Mouse (Mus musculus) cerebellum, adult 11 months (tissue): Measurements from ENCODE around the gene Atg4d.
"Not testable (repeated sequence)": the region's sequence is repeated elsewhere in the genome, so short reads cannot be mapped to it uniquely, and the experiment has no call there.

ENCODE experiments used
- DNase-seq: peaks from one replicate; pipeline ENCODE4 v3.0.0; 2022

Gene Atg4d

DNA sequence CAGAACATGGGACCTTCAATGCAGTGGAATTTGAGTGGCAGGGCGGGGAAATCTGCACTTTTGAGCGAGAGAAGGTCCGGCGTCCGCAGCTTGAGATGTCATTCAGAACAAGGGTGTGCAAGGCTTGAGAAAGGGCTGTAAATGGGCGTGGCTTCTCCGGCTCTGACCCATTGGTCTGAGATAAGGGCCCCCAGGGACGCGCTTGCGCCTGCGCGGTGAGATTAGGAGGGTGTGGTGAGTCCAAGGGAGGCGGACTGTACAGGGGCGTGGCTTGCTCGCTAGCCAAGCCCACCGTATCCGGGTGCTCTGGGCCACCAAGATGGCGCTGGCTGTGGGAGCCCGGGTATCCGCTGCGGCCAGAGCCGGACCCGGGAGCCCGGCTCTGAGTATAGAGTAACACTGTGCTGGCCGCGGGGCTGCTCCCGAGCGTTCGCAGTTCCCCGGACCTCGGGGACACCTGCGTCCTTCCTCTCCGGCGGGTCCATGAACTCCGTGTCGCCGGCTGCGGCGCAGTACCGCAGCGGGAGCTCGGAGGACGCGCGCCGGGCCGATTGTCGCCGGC lies at the start of gene Atg4d:
TSS of gene Atg4d (plus strand) at position 294 of the 562 bp plus-strand sequence.
- DNase-seq, result peak; percentile 99

DNA sequence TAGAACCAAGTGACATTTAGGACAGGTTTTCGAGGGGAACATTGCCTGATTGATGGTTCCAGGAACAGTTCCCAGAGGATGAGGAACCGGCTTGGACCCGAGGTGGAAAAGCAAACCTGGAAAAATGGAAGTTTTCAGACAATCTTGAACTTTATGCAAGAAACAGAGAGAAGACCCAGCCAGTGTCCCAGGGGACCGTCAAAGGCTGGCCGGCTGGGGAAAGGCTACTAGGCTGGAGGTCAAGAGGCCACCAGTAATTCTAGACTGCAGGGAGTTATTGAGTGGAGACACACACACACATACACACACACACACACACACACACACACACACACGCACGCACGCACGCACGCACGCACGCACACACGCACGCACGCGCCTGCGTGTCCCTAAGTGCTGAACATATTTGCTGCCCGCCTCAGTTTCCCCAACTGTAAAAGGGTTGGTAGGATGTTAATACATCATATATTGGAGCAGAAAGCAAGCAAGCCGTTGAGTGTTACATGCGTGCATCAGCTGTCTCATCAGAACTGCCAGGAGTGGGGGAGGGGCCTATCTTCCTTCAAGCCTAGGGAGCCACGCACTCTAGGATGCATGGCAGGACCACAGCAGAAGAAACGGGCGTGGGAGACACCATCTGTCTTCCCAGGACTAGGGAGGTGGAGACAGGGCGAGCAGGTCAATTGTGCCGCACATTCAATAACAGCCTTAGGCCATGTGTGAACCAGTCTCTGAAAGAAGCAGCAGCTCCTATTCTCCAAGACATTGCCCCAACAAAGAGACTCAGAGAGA lies 48.8 kb upstream of the Atg4d start:
- no peak for DNase-seq

DNA sequence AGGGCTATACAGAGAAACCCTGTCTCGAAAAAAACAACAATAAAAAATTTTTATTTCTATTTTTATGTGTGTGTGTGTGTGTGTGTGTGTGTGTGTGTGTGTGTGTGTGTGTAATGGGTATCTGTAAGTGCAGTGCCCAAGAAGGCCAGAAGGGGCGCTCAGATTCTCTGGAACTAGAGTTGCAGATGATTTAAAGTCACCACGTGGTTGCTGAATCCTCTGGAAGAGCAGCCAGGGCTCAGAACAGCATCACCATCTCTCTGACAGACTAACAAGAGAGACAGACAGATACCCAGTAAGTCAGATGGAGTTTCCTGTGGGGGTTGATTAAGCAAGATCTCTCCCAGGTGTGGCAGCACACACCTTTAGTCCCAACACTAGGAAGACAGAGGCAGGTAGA lies 45.3 kb upstream of the Atg4d start:
- DNase-seq, result no peak

DNA sequence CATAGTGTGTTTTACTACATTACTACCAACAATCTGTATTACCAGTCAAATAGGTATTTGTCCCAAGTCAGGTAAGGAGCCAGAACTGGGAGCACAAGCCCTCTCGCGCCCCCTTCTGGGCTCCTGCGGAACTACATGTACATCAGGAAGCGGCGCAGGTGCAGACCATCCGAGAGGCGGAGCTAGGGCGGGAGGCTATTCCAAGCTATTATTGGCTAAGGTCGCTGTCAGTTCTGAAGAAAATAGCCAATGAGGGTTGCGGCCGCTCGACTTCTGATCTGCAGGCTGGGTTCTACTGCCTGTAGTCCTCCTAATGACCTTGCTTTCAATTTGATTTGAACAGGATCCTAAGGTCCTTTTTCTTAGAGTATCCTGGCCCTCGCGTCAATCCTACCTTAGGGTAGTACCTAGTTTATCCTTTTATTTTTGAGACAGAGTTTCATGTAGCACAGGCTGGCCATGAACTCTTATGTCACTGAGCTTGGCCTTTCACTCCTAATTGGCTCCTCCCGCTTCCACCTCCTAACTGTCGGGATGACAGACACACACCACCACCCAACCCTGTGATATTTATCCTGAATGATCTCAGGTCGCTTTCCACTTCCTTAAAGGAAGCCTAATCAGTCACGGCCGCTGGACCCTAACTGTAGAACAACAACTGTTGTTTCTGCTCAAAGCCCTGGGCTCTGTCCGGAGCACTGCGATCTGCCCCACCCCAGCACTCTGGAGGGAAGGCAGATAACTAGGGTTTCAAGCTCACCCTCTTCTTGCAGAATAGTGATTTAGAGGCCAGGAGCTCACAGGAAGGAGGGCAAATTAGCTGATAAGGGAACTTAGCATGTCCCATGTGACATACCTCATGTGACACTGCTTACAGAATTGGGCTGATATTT lies 44.4 kb upstream of the Atg4d start:
- peak; percentile 97 for DNase-seq

DNA sequence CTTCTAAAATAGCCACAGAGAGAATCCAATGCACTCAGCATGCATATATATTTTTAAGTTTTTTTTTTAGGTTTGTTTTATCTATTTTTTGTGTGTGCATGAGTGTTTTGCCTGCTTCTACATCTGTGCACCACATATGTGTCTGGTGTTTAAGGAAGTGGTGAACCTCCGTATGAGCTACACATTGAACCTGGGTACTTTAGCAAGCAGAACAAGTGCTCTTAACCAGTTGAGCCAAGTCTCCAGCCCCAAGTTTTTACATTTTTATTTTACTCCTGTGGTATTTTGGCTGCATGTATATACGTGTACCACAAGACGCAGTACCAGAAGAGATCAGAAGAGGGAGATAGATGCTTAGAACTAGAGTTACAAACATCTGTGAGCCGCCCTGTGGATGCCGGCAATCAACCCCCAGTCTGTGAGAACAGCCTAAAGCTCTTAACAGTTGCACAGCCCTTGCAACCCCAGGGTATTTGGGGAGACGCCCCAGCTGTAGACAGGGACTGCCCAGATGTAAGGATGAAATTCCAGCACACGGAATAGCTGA lies 43.6 kb upstream of the Atg4d start:
- DNase-seq, result no peak

DNA sequence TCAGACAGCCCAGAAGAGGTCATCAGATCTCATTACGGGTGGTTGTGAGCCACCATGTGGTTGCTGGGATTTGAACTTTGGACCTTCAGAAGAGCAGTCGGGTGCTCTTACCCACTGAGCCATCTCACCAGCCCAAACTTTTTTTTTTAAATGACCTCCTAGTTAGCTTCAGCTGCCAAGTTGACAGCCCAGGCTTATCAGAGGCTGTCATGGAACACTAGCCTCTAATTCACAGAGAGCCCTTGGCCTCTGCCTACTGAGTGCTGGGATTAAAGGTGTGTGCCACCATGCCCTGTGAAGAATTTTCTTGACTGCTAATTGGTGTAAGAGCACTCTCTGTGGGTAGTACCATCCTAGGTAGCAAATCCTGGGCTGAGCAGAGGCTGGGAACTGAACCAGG lies 41.6 kb upstream of the Atg4d start:
- DNase-seq, result not testable (repeated sequence)

DNA sequence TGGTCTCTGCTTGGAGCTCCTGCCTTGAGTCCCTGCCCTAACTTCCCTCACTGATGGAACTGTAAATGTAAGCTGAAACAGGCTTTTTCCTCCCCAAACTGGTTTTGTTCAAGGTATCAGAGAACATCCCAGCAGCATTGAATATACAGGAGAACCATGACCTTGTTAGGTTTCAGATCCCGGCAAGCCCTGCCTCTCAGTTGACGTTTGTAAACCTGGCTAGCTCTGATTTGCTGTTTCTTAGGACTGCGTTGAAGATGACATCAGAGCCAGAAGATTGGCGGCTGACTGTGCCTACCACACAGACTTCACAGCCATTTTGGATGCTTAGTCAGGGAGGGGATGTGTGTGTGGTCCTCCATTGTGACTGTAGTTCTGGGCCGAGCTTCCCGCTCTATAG lies 41.2 kb upstream of the Atg4d start:
- no peak for DNase-seq

DNA sequence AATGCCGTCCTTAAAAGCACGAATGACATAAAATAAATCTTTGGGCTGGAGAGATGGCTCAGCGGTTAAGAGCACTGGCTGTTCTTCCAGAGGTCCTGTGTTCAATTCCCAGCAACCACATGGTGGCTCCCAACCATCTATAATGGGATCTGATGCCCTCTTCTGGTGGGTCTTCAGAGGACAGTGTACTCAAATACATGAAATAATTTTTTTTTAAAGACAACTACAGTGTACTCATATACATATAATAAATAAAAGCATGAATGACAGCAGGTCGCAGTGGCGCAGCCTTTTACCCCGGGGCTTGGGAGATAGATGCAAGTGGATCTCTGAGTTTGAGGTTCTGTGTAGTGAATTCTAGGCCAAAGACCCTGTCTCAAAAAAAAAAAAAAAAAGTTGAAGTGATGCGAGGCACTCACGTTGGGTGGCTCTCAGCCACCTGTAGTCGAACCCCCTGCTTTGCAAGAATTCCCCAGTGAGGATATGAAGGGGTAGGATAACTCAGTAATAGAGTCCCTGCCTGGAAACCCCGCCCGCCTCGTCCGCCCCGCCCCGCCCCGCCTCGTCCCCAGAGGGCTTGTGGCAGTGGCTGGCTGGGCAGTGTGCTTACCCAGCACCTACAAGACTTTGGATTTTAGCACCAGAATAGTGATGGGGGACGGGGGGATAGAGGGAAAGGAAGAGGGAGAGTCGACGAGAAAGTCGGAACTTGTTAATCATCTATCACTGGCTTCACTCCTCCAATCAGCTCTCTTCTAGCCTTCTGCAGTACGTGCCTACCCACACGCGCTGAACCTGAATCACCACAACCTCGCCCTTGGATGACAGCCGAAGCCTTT lies 40.3 kb upstream of the Atg4d start:
- no peak for DNase-seq

DNA sequence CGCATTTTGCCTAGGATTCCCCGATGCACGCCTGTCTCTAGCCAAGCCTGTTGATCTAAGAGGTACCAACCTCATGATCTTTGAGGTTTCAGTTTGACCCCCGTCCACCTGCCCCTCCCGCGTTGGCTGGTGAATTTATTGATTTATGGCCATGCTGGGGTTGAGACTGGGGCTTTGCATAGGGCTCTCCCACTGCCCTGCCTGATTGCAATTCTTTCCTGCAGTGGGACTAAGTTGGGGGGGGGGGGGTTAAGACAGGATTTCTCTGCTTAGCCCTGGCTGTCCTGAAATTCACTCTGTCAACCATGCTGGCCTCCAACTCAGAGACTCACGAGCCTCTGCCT lies 39.7 kb upstream of the Atg4d start:
- DNase-seq, result no peak

DNA sequence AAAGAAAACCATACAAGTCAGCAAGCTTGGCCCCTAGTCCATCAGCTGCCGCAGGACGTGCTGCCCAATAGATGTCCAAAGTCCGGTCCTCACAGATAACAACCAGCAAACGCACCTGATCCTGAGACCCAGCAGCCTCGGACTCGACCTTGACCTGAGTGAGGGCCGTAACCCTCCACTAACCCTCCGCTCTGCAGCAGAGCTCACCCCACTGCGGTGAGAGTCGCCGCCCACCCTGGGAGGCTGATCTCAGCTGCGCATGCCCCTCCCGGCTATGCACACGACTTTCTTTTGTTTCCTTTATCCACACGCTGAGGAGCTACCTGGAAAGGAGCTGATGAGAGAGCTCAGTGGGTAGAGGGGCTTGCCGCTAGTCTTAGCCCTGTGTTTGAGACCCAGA lies 37.8 kb upstream of the Atg4d start:
- DNase-seq, result no peak

DNA sequence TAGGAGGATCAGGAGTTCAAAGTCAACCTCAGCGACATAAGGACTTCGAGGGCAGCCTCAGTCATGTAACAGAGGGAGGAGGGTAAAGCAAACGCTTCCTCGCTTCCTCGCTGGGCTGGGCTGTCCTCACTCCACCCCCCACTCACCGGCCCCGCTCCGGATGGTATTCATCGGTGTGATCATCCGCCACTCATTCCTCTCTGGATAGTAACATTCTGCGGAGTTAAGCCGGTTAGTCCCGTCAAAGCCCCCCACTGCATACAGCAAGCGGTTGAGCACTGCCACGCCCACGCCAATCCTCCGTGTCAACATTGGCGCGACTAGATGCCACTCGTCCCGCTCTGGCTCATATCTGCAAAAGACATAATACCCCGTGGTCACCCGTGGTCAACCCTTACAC lies 33.5 kb upstream of the Atg4d start:
- DNase-seq, result no peak

DNA sequence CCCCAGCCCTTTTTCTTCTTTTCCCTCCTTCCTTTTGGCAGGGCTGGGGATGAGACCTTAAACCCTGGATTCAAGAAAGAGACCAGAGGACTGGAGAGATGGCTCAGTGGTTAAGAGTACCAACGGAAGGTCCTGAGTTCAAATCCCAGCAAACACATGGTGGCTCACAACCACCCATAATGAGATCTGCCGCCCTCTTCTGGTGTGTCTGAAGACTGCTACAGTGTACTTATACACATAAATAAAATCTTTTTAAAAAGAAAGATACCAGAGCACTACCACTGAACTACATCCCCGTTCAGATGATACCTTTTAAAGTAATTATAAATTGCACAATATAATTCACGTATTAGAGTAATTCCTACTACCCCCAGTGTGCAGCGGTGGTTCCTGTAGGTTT lies 32.2 kb upstream of the Atg4d start:
- DNase-seq, result no peak

DNA sequence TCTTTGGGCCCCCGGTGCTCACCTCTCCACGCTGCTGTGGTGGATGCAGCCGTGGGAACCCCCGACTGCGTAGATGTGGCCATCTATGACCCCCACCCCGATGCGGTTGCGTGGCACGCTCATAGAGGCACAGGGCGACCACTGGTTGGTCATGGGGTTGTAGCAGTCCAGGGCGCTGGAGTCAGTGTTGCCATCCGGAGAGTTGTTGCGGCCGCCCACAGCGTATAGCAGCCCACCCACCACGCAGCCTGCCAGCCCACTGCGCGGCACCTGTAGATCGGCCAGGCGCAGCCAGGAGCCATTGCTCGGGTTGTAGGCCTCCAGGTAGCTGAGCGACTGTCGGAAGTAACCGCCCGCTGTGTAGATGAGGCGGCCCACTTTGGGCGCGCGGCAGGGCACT lies 31.7 kb upstream of the Atg4d start:
- no peak for DNase-seq

DNA sequence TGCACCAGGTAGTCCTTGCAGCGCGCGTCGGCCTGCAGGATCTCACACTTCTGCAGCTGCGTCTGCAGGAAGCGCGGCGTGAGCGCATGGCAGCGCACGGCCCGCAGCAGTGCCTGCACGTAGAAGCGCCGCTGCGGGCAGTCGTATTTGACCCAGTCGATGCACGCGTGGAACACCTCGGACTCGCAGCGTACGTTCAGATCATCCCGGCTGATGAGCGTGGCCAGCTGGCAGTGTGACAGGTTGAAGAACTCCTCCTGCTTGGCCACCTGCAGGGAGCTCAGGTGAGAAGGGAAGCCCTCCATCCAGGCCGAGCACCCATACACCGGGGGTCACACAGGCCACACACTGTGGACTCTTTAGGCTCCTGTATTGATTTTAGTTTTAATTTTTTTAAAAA lies 31.3 kb upstream of the Atg4d start:
- DNase-seq, result no peak

DNA sequence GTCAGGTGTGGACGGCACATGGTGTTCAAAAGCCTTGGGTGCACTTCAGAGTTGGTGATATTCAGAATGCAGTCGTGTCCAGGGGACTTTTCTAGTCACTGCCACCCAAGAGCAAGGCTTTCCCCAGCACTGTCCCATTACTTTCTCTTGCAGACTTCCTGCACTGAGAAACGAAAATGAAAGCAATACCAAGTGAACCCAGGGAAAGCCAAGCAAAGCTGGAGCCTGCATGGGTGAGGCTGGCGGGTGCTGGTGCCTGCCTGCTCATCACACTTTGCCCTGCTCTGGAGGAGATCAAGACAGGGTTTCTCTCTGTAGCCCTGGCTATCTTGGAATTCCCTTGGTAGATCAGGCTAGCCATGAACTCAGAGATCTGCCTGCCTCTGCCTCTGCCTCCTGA lies 29.8 kb upstream of the Atg4d start:
- no peak for DNase-seq

DNA sequence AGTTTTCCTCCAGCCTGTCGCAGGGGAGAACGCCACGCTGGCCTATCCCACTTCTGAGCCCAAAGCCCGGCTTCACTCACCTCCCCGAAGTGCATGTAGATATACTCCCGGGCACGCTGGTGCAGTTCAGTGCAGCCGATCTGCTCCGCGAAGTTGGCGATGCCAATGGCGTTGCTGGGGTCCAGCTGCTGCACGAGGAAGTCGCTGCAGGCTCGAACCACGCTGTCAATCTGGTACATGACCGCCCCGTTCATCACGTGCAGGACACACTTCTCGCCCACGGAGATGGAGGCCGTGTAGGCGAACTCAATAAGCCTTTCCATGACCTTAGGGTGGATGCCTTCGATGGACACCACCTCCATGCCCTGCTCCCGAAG lies 28.1 kb upstream of the Atg4d start:
- DNase-seq, result no peak

DNA sequence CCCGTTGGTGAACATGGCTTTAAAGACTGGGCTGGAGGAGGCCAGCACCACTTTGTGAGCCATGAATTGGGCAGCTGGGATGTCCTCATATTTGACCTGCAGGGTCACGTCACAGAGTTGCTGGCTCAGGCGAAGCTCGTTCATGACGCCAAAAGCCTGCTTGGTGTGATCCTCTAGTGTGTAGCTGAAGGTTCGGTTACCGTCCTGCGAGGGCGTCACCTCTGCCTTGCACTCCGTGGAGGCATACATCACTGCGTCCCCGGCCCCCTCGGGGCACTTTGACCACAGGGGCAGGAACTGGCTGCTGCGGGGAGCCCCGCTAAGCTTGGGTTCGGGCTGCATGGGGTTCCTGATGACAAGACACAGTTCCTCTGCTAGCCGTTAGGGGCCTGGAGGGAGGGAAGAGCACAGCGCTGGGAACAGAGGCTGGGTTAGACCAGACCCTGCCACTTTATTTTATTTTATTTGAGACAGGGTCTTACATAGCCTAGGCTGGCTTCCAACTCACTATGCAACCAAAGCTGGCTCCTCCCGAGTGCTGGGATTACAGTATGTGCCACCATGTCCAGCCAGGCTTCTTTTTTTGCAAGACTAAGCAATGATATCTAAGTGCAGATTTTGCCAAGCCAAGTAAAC lies 27.6 kb upstream of the Atg4d start:
- DNase-seq, result no peak

DNA sequence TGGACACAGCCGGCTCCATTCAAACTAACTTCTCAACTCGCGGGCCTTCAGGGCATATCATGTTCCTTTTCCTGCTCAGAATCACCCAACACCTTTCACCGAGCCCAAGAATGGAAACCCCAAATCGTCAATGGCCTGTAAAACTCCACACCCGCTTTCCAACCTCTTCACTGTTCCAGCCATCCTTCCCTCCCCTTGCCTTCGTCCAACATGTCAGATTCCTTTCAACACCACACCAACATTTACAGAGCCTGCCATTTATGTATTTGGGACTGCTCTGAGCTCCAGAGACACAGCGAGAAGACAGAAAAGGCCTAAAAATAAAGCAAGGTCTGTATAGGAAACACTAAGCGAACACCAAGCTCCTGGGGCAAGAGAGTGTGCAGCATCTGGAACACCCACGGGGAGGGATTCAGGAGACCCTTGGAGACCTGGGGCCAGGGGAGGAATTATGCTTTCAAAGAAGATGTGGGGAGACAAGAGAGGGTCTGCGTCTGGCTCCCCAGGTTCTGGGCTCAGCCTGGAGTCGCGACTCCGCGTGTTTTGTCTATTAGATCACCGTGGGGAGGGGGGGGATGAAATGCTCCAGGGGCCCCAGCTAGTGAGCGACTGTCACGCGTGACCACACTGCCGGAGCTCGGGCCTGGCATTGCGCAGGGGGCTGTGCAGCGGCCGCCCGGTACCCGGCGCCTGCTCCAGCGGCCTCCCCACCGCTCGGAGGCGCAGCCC lies 26.9 kb upstream of the Atg4d start:
- DNase-seq, result no peak

DNA sequence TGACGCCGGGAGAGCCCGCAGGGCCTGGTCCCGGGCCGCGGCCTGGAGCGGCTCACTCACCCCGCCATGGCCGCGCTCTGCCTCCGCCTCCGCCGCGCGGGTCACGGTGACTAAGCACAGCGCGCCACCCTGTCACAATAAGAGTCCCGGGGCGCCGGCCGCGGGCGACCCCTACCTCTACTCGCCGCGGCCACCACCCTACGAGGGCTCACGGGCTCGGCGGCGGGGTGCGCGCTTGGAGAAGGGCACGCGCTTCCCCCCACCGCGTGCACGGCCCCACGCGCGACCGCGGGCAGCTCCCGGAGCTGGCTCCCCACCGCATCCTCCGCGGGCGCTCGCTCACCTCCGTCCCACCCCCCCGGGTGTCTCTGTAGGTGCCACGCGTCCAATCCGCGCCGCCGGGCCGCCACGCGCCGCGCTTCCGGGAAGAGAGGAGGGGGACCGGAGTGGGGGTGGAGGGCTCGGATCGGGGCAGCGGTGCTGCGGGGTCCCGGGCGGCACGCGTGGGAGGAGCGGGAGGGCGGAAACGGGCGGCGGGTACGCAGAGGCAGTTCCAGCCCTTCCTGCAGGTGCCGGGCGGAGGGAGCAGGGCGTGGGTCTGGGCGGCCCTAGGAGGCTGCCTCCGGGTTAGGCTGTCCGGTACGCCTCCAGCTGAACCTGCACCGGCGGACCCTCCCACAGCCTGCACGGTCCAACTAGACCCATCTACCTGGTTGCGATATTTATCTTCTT lies 26.2 kb upstream of the Atg4d start, which contains the start of gene Keap1:
TSS of gene Keap1 (minus strand) at position 629 of the 732 bp plus-strand sequence.
- DNase-seq, result peak; percentile 77

DNA sequence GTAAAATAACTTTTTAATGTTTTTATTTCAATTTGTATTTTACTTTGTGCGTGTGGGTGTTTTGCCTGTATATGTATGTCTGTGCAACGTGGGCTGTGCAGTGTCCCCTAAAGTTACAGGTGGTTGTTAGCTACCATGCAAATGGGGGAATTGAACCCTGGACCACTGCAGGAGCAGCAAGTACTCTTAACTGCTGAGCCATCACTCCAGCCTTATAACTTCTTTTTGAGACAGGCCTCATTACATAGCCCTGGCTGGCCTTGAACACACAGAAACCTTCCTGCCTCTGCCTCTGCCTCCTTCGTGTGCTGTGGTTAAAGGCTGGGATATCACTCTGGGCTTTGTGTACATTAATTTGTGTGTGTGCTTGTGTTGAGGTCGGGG lies 25.6 kb upstream of the Atg4d start:
- no peak for DNase-seq

DNA sequence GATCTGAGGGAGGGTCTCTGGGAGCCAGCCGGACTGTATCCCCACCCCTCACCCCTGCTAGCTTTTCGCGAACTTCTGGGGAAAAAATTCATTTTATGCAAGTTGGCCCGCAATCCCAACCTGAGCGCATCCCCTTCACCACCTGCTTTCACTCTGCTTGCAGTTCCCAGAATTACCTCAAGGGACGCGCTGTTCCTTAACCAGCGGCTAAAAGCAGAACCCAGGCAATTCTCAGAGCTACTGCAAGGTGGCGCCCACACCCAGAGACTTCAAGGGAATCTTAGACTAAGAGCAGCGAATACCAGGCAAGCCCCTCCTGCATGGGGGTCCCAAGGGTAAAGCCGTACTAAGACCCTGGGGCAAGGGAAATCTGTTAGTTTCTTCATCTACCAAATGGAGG lies 23.8 kb upstream of the Atg4d start:
- peak; percentile 79 for DNase-seq
